27 mouse cellular contexts compared by ENCODE assay signal in genomic region chr1:119055801-119056200, GRCm38 (mm10). TPM values are rescaled to one million over a fixed set of nuclear protein-coding genes. Genes with fewer than 3 reads are reported as not detected.
DNase-seq lines count a peak whose midpoint lies in the region; ATAC-seq and TF ChIP-seq lines count a peak whose summit lies in the region.
"Had no signal": no experiment of that assay in that cellular context is flagged by ENCODE, and none has a peak within 500 bp of the region (broad histone marks: within the 10 kb centered on the region; RNA-seq: fewer than 3 reads in every experiment).

No protein-coding gene starts in this region.

- H3K36me3 ChIP-seq in forebrain, embryonic 10.5 days (replicated peaks), result peaks cover 4% of the 10 kb centered on the region
- H3K36me3 ChIP-seq in forebrain, postnatal 0 days (ENCODE audit: insufficient read depth), result no peaks in the 10 kb centered on the region
- no peaks in the 10 kb centered on the region for H3K36me3 ChIP-seq in kidney, adult 2 months (ENCODE audit: control insufficient read depth, insufficient read depth, low read length)
- no peaks in the 10 kb centered on the region for H3K36me3 ChIP-seq in kidney, embryonic 14.5 days (ENCODE audit: control insufficient read depth, insufficient read depth, low read length)
- no peaks in the 10 kb centered on the region for H3K36me3 ChIP-seq in limb, embryonic 12.5 days
- H3K36me3 ChIP-seq in midbrain, embryonic 11.5 days (ENCODE audit: control insufficient read depth, insufficient read depth, low read length), result no peaks in the 10 kb centered on the region
- H3K36me3 ChIP-seq: embryonic facial prominence, embryonic 13.5 days; G1E; hindbrain, embryonic 12.5 days; hindbrain, embryonic 15.5 days had no signal

- H3K4me1 ChIP-seq in forebrain, embryonic 10.5 days, result peaks cover 41% of the 10 kb centered on the region
- H3K4me1 ChIP-seq in forebrain, postnatal 0 days (ENCODE audit: insufficient read depth), result peaks cover 5% of the 10 kb centered on the region; the same call in 1 of the 2 replicates
- no peaks in the 10 kb centered on the region for H3K4me1 ChIP-seq in kidney, adult 2 months (ENCODE audit: control insufficient read depth, insufficient read depth, low read length)
- H3K4me1 ChIP-seq in kidney, embryonic 14.5 days (ENCODE audit: control insufficient read depth, insufficient read depth, low read length), result no peaks in the 10 kb centered on the region; the same call in 1 of the 2 replicates
- H3K4me1 ChIP-seq in limb, embryonic 12.5 days (replicated peaks), result peaks cover 34% of the 10 kb centered on the region
- peaks cover 20% of the 10 kb centered on the region for H3K4me1 ChIP-seq in midbrain, embryonic 11.5 days (ENCODE audit: control insufficient read depth, insufficient read depth, low read length)

- no peak overlapping the region for H3K4me3 ChIP-seq in forebrain, embryonic 10.5 days
- H3K4me3 ChIP-seq in forebrain, postnatal 0 days (ENCODE audit: low read depth, low read length), result no peak overlapping the region
- no peak overlapping the region for H3K4me3 ChIP-seq in kidney, adult 2 months (ENCODE audit: insufficient read depth, low read depth, low read length)
- no peak overlapping the region for H3K4me3 ChIP-seq in kidney, embryonic 14.5 days (ENCODE audit: low read length)
- no peak overlapping the region for H3K4me3 ChIP-seq in limb, embryonic 12.5 days (replicated peaks)
- H3K4me3 ChIP-seq in midbrain, embryonic 11.5 days (ENCODE audit: low read depth, low read length), result no peak overlapping the region
- H3K4me3 ChIP-seq: embryonic facial prominence, embryonic 13.5 days; erythroblast, embryonic 14.5 days; forebrain, embryonic 13.5 days; gastrocnemius, adult 2 months; hindbrain, embryonic 12.5 days; hindbrain, embryonic 15.5 days had no signal

- 90% methylated on average over 4 of the region's 4 CpGs for WGBS in forebrain, embryonic 10.5 days
- 88% methylated on average over 4 of the region's 4 CpGs for WGBS in forebrain, postnatal 0 days
- WGBS in kidney, adult 2 months, result 69% methylated on average over 4 of the region's 4 CpGs
- WGBS in kidney, embryonic 14.5 days, result 91% methylated on average over 4 of the region's 4 CpGs
- 71% methylated on average over 4 of the region's 4 CpGs for WGBS in limb, embryonic 12.5 days
- WGBS in midbrain, embryonic 11.5 days, result 84% methylated on average over 4 of the region's 4 CpGs

- no peak overlapping the region for H3K4me2 ChIP-seq in forebrain, postnatal 0 days (ENCODE audit: low read depth)
- H3K4me2 ChIP-seq in kidney, embryonic 14.5 days (replicated peaks; ENCODE audit: low read depth, low read length), result no peak overlapping the region
- H3K4me2 ChIP-seq in limb, embryonic 12.5 days, result no peak overlapping the region
- no peak overlapping the region for H3K4me2 ChIP-seq in midbrain, embryonic 11.5 days
- H3K4me2 ChIP-seq: forebrain, embryonic 13.5 days; heart, embryonic 11.5 days; hindbrain, embryonic 12.5 days; hindbrain, embryonic 15.5 days had no signal

- no peak for DNase-seq in forebrain, embryonic 10.5 days (ENCODE audit: extremely low spot score, low spot score)
- DNase-seq in forebrain, postnatal 0 days, result no peak
- peak; percentile 78 for DNase-seq in kidney, adult 2 months
- DNase-seq in kidney, postnatal 25 days, result peak; percentile 12 to 58
- no peak for DNase-seq in kidney, postnatal 10 days
- no peak for DNase-seq in midbrain, embryonic 11.5 days (ENCODE audit: low spot score, missing footprints)
- DNase-seq: adrenal gland, postnatal 14 days; cerebellum, adult 11 months; cerebellum, adult 2 months; cerebellum, adult 9-11 months; cerebellum, postnatal 25 days; gastrocnemius, adult 2 months; gastrocnemius, postnatal 14 days; heart, adult 11 months had no signal

- no peak for TF ChIP-seq CTCF in forebrain, postnatal 0 days (IDR thresholded peaks at IDR 0.05; ENCODE audit: low read depth)
- no peak for TF ChIP-seq CTCF in kidney, adult 2 months (conservative IDR thresholded peaks at IDR 0.05; ENCODE audit: insufficient read depth, insufficient read length, low read depth, low read length)

- TF ChIP-seq POLR2A in kidney, adult 2 months (IDR thresholded peaks at IDR 0.05; ENCODE audit: low read depth, low read length), result no peak

- no peak for ATAC-seq in forebrain, postnatal 0 days
- ATAC-seq in kidney, embryonic 14.5 days (ENCODE audit: low FRiP score, low TSS enrichment), result no peak
- ATAC-seq in limb, embryonic 12.5 days (ENCODE audit: insufficient number of reproducible peaks, insufficient read depth, low FRiP score, low TSS enrichment, low read depth), result no peak
- no peak for ATAC-seq in midbrain, embryonic 11.5 days (ENCODE audit: low FRiP score)
- ATAC-seq: forebrain, embryonic 13.5 days; forebrain, embryonic 16.5 days; Patski had no signal

- H3K9me3 ChIP-seq in forebrain, embryonic 10.5 days, result no peaks in the 10 kb centered on the region
- H3K9me3 ChIP-seq in forebrain, postnatal 0 days (ENCODE audit: low read length), result no peaks in the 10 kb centered on the region
- H3K9me3 ChIP-seq in kidney, embryonic 14.5 days (ENCODE audit: control insufficient read depth, low read length), result no peaks in the 10 kb centered on the region
- H3K9me3 ChIP-seq in limb, embryonic 12.5 days, result no peaks in the 10 kb centered on the region
- no peaks in the 10 kb centered on the region for H3K9me3 ChIP-seq in midbrain, embryonic 11.5 days (ENCODE audit: control insufficient read depth, low read length)
- H3K9me3 ChIP-seq: embryonic facial prominence, embryonic 13.5 days; forebrain, embryonic 13.5 days; hindbrain, embryonic 12.5 days; hindbrain, embryonic 15.5 days had no signal

- 0 out of 2 replicates have a peak overlapping the region, but pooled peaks have one; percentile 98 for H3K27ac ChIP-seq in forebrain, embryonic 10.5 days
- no peak overlapping the region for H3K27ac ChIP-seq in forebrain, postnatal 0 days (ENCODE audit: low read depth, low read length)
- H3K27ac ChIP-seq in kidney, adult 2 months (ENCODE audit: insufficient read depth, low read depth, low read length), result no peak overlapping the region
- no peak overlapping the region for H3K27ac ChIP-seq in kidney, embryonic 14.5 days (ENCODE audit: low read depth, low read length)
- 0 out of 2 replicates have a peak overlapping the region, but pooled peaks have one; percentile 4 for H3K27ac ChIP-seq in limb, embryonic 12.5 days
- no peak overlapping the region for H3K27ac ChIP-seq in midbrain, embryonic 11.5 days (ENCODE audit: low read depth, low read length)
- H3K27ac ChIP-seq: forebrain, embryonic 13.5 days; gastrocnemius, adult 2 months; hindbrain, embryonic 12.5 days; hindbrain, embryonic 15.5 days had no signal

- peaks cover 18% of the 10 kb centered on the region for H3K27me3 ChIP-seq in forebrain, embryonic 10.5 days (ENCODE audit: poor library complexity, severe bottlenecking)
- peaks cover 8% of the 10 kb centered on the region; the same call in 1 of the 2 replicates for H3K27me3 ChIP-seq in forebrain, postnatal 0 days (ENCODE audit: insufficient read depth, low read length)
- H3K27me3 ChIP-seq in kidney, adult 2 months (replicated peaks; ENCODE audit: control insufficient read depth, insufficient read depth, low read length), result peaks cover 2% of the 10 kb centered on the region; the same call in 1 of the 2 replicates
- peaks cover 5% of the 10 kb centered on the region; the same call in 1 of the 2 replicates for H3K27me3 ChIP-seq in kidney, embryonic 14.5 days (ENCODE audit: control insufficient read depth, insufficient read depth, low read length)
- no peaks in the 10 kb centered on the region for H3K27me3 ChIP-seq in limb, embryonic 12.5 days
- H3K27me3 ChIP-seq in midbrain, embryonic 11.5 days (ENCODE audit: control insufficient read depth, insufficient read depth, low read length), result peaks cover 8% of the 10 kb centered on the region
- H3K27me3 ChIP-seq: embryonic facial prominence, embryonic 13.5 days; hindbrain, embryonic 12.5 days had no signal

- H3K9ac ChIP-seq in forebrain, postnatal 0 days, result no peak overlapping the region
- no peak overlapping the region for H3K9ac ChIP-seq in kidney, embryonic 14.5 days (ENCODE audit: low read depth, low read length)
- H3K9ac ChIP-seq in limb, embryonic 12.5 days (replicated peaks), result no peak overlapping the region
- no peak overlapping the region for H3K9ac ChIP-seq in midbrain, embryonic 11.5 days (ENCODE audit: low read length)
- H3K9ac ChIP-seq: embryonic facial prominence, embryonic 13.5 days; forebrain, embryonic 13.5 days; hindbrain, embryonic 12.5 days; hindbrain, embryonic 15.5 days had no signal

RNA-seq across cellular contexts. Expression of gene Gli2, which starts 2.4 kb away (rescaled TPM):
- 12.9 and 13.0 TPM in 2 replicates for polyA plus RNA-seq in forebrain, embryonic 10.5 days (2016; fragmentation: Nextera tagmentation; extraction: Ambion mirVana)
- 0.92 and 4.4 TPM in 2 replicates for total RNA-seq in forebrain, postnatal 0 days (2014; rRNA removed)
- 0.63 and 1.3 TPM in 2 replicates for polyA plus RNA-seq in forebrain, postnatal 0 days (2015; fragmentation: Nextera tagmentation; extraction: Ambion mirVana)
- polyA plus RNA-seq in kidney, adult 2 months (2012; rRNA removed), result 0.44 and 0.52 TPM in 2 replicates
- 8.2 and 10.3 TPM in 2 replicates for polyA plus RNA-seq in kidney, embryonic 14.5 days (2014; fragmentation: Nextera tagmentation; extraction: Ambion mirVana)
- polyA plus RNA-seq in limb, embryonic 12.5 days (2016; fragmentation: Nextera tagmentation; extraction: Ambion mirVana), result 14.2 and 18.2 TPM in 2 replicates
- polyA plus RNA-seq in midbrain, embryonic 11.5 days (2014; fragmentation: Nextera tagmentation; extraction: Ambion mirVana), result 8.2 and 9.0 TPM in 2 replicates
- total RNA-seq: common myeloid progenitor, adult 5-6 weeks; hematopoietic stem cell, adult 5-6 weeks had no signal
- polyA plus RNA-seq: erythroblast, embryonic 14.5 days; G1E had no signal

Comparison
In these comparisons a context has a peak if more than half of its experiments do, and no peak if none do; other contexts are left out.
1. DNase-seq: peak in kidney, adult 2 months (single experiment) and kidney, postnatal 25 days (2 of 2); none in forebrain, embryonic 10.5 days (single experiment), forebrain, postnatal 0 days (single experiment), kidney, postnatal 10 days (single experiment) and midbrain, embryonic 11.5 days (single experiment).
2. H3K27ac ChIP-seq: peak in forebrain, embryonic 10.5 days (single experiment) and limb, embryonic 12.5 days (single experiment); none in forebrain, postnatal 0 days (single experiment), kidney, adult 2 months (single experiment), kidney, embryonic 14.5 days (single experiment) and midbrain, embryonic 11.5 days (single experiment).